Mouse (Mus musculus): ENCODE data around the gene Akap17b. TPM values are rescaled to one million over a fixed set of nuclear protein-coding genes. Genes with fewer than 3 reads are reported as not detected.

Akap17b gene
- total RNA-seq, 1 experiment, result 3.5 TPM

DNA sequence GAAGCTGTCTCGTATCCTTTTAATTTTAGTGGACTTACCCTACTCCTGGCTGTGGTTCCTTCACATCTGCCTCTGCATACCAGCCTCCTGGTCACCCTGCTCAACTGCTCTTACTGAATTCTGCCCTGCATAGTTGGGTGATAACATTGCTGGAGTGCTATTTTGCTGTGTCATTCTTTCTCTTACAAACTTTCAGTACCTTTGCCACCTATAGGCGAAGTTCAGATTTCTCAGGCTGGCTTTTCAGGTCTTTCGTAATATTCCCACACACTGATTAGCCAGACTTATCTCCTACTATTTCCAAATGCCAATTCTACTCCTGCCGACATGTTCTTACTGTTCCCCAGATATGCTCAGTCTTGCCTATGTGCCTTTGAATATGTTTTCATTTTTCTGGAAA, 41.2 kb downstream of the Akap17b start:
- H3K36me3 ChIP-seq (ENCODE audit: control insufficient read depth, insufficient read depth, low read length, poor library complexity, severe bottlenecking), result peaks cover 8% of the 10 kb centered on the region
- DNase-seq (ENCODE audit: low read depth, low spot score), result no peak
- no peak for TF ChIP-seq CHD2 (IDR thresholded peaks at IDR 0.05; ENCODE audit: low read depth, low read length)
- no peak for TF ChIP-seq ZC3H11A (IDR thresholded peaks at IDR 0.05; ENCODE audit: borderline replicate concordance, low read depth, low read length)
- TF ChIP-seq HCFC1 (IDR thresholded peaks at IDR 0.05; ENCODE audit: borderline replicate concordance, insufficient read depth, low read length), result no peak
- no peak for TF ChIP-seq MAFK (IDR thresholded peaks at IDR 0.05; ENCODE audit: insufficient read depth, low read depth, low read length)
- no peak for TF ChIP-seq ZNF384 (IDR thresholded peaks at IDR 0.05; ENCODE audit: low read depth, low read length)

DNA sequence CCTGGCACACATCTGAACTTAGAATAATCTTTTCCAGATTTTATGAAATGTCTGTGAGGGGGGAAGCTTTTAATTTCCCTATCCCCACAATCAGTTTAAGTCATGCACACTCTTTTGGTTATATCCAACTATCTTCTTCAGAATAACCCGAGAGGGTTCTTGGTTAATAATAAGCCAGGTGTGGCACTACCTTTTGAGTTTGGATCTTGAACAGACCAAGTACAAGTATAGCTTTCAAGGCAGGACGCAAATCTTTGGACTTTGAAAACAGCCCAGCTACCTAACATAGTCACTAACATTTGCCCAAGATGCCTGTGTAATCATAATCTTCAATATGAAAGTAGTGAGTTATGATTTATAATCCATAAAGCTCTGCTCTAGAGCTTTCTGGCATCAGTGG, 42.3 kb downstream of the Akap17b start:
- H3K36me3 ChIP-seq (ENCODE audit: control insufficient read depth, insufficient read depth, low read length, poor library complexity, severe bottlenecking), result peaks cover 8% of the 10 kb centered on the region
- DNase-seq (ENCODE audit: low read depth, low spot score), result no peak

More for the DNA sequence above, 41.2 kb downstream of the Akap17b start:
- Histone ChIP-seq H3K4me3 (ENCODE audit: insufficient read depth in 1 of 2, low read depth in 1 of 2, low read length in 2 of 2, poor library complexity in 1 of 2, severe bottlenecking in 1 of 2) (no peak overlapping the region), H3K9me3 (ENCODE audit: control insufficient read depth, insufficient read depth, low read depth, low read length) (no peaks in the 10 kb centered on the region), H3K9ac (ENCODE audit: insufficient read depth, low read depth, low read length, poor library complexity, severe bottlenecking) (no peak overlapping the region), H3K4me1 (ENCODE audit: control insufficient read depth in 2 of 2, insufficient read depth in 2 of 2, low read length in 2 of 2, poor library complexity in 1 of 2) (peaks cover 0 to 2% of the 10 kb centered on the region in 2 experiments; a peak in 1 of 4 replicates), H3K27ac (ENCODE audit: insufficient read depth, low read depth, low read length, poor library complexity, severe bottlenecking) (no peak overlapping the region)
- in situ Hi-C loops (cut with MboI; ENCODE audit: low sequenced_read_pairs in 2 of 2, unreplicated experiment in 2 of 2), result no loop called here

DNA sequence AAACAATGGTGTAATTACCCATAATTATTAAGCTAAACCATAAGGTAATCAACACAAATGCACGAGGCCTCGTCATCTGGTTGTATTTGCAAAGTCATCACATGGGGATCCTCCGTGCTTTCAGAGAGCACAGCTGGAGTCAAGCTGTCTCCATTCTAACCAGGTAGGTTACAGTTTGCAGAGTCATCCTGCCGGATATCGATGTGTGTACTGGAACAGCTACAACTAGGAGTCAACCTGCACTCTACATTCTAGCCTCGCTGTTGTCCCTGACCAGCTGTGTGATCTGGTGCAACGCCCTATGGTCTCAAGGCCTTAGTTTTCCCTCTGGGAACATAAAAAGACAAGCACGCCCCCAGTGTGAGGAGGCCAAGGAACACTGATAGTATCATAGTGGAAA, 45.1 kb downstream of the Akap17b start:
- Histone ChIP-seq H3K4me3 (ENCODE audit: insufficient read depth in 1 of 2, low read depth in 1 of 2, low read length in 2 of 2, poor library complexity in 1 of 2, severe bottlenecking in 1 of 2) (peak overlapping the region; percentile 9 to 31; a peak in 2 of 4 replicates), H3K27ac (ENCODE audit: insufficient read depth, low read depth, low read length, poor library complexity, severe bottlenecking) (no peak overlapping the region), H3K4me1 (ENCODE audit: control insufficient read depth in 2 of 2, insufficient read depth in 2 of 2, low read length in 2 of 2, poor library complexity in 1 of 2) (peaks cover 0 to 2% of the 10 kb centered on the region in 2 experiments; a peak in 1 of 4 replicates), H3K9ac (ENCODE audit: insufficient read depth, low read depth, low read length, poor library complexity, severe bottlenecking) (peak overlapping the region; percentile 38; the same call in 1 of the 2 replicates), H3K36me3 (ENCODE audit: control insufficient read depth, insufficient read depth, low read length, poor library complexity, severe bottlenecking) (peaks cover 8% of the 10 kb centered on the region), H3K9me3 (ENCODE audit: control insufficient read depth, insufficient read depth, low read depth, low read length) (no peaks in the 10 kb centered on the region)
- in situ Hi-C loops (cut with MboI; ENCODE audit: low sequenced_read_pairs in 2 of 2, unreplicated experiment in 2 of 2), result no loop called here
- TF ChIP-seq ZC3H11A (IDR thresholded peaks at IDR 0.05; ENCODE audit: borderline replicate concordance, low read depth, low read length) (no peak), MAFK (IDR thresholded peaks at IDR 0.05; ENCODE audit: insufficient read depth, low read depth, low read length) (no peak; the same call in 1 of the 2 replicates), ZNF384 (IDR thresholded peaks at IDR 0.05; ENCODE audit: low read depth, low read length) (no peak), CHD2 (IDR thresholded peaks at IDR 0.05; ENCODE audit: low read depth, low read length) (no peak), HCFC1 (IDR thresholded peaks at IDR 0.05; ENCODE audit: borderline replicate concordance, insufficient read depth, low read length) (no peak)
- no peak for DNase-seq (ENCODE audit: low read depth, low spot score)

More for the DNA sequence above, 42.3 kb downstream of the Akap17b start:
- Histone ChIP-seq H3K27ac (ENCODE audit: insufficient read depth, low read depth, low read length, poor library complexity, severe bottlenecking) (no peak overlapping the region), H3K4me3 (ENCODE audit: insufficient read depth in 1 of 2, low read depth in 1 of 2, low read length in 2 of 2, poor library complexity in 1 of 2, severe bottlenecking in 1 of 2) (no peak overlapping the region), H3K9me3 (ENCODE audit: control insufficient read depth, insufficient read depth, low read depth, low read length) (no peaks in the 10 kb centered on the region), H3K4me1 (ENCODE audit: control insufficient read depth in 2 of 2, insufficient read depth in 2 of 2, low read length in 2 of 2, poor library complexity in 1 of 2) (peaks cover 0 to 2% of the 10 kb centered on the region in 2 experiments; a peak in 1 of 4 replicates), H3K9ac (ENCODE audit: insufficient read depth, low read depth, low read length, poor library complexity, severe bottlenecking) (no peak overlapping the region)
- in situ Hi-C loops (cut with MboI; ENCODE audit: low sequenced_read_pairs in 2 of 2, unreplicated experiment in 2 of 2), result no loop called here
- no peak for TF ChIP-seq ZC3H11A (IDR thresholded peaks at IDR 0.05; ENCODE audit: borderline replicate concordance, low read depth, low read length)

DNA sequence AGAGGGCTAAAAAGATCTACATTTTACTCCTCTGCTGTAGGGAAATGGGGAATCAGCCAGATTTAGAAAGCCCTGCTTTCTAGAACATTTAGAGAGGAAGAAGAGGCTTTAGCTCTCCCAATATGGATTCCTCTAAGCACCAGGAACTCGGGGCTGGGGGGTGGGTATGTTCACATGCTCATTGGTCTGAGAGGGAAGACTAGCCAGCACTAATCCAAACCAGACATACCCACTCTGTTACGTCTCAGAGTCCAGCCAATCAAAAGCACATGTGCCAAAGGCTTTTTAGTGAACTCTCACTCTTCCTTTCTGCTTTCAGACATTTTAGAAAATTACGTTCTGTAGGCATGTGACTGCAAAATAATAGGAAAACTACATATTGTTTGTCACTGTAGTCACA, 45.5 kb downstream of the Akap17b start:
- no peak for TF ChIP-seq ZC3H11A (IDR thresholded peaks at IDR 0.05; ENCODE audit: borderline replicate concordance, low read depth, low read length)
- TF ChIP-seq CHD2 (IDR thresholded peaks at IDR 0.05; ENCODE audit: low read depth, low read length), result no peak
- TF ChIP-seq HCFC1 (IDR thresholded peaks at IDR 0.05; ENCODE audit: borderline replicate concordance, insufficient read depth, low read length), result no peak
- no peak for TF ChIP-seq MAFK (IDR thresholded peaks at IDR 0.05; ENCODE audit: insufficient read depth, low read depth, low read length)
- TF ChIP-seq ZNF384 (IDR thresholded peaks at IDR 0.05; ENCODE audit: low read depth, low read length), result no peak
- DNase-seq (ENCODE audit: low read depth, low spot score), result no peak
- Histone ChIP-seq H3K4me1 (ENCODE audit: control insufficient read depth in 2 of 2, insufficient read depth in 2 of 2, low read length in 2 of 2, poor library complexity in 1 of 2) (peaks cover 0 to 2% of the 10 kb centered on the region in 2 experiments; a peak in 1 of 4 replicates), H3K36me3 (ENCODE audit: control insufficient read depth, insufficient read depth, low read length, poor library complexity, severe bottlenecking) (peaks cover 8% of the 10 kb centered on the region), H3K27ac (ENCODE audit: insufficient read depth, low read depth, low read length, poor library complexity, severe bottlenecking) (no peak overlapping the region), H3K9ac (ENCODE audit: insufficient read depth, low read depth, low read length, poor library complexity, severe bottlenecking) (peak overlapping the region; percentile 49), H3K9me3 (ENCODE audit: control insufficient read depth, insufficient read depth, low read depth, low read length) (no peaks in the 10 kb centered on the region), H3K4me3 (ENCODE audit: insufficient read depth in 1 of 2, low read depth in 1 of 2, low read length in 2 of 2, poor library complexity in 1 of 2, severe bottlenecking in 1 of 2) (peak overlapping the region; percentile 93 to 99)
- in situ Hi-C loops (cut with MboI; ENCODE audit: low sequenced_read_pairs in 2 of 2, unreplicated experiment in 2 of 2), result no loop called here

DNA sequence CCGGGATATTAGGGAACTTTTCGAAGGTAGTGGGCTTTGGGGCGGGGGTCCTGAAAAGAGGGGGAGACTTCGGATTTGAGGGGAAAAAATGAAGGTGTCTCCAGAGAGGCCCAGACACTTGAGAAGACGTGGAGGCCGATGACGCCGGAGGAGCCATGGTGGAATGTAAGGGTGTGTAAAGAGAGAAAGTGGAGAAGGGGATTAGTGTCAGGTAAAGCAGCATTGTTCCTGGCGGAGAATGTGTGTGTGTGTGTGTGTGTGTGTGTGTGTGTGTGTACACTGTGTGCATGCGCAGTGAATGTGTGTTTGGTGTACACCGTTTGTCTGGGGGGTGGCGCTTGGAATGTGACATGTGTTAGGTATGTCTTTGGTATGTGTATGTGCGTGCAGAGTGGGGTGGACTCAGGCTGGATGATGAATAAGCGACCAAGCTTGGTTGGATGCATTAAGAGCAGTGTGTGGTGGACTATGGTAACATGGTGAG, 46.3 kb downstream of the Akap17b start:
- peak overlapping the region; percentile 97 for H3K9ac ChIP-seq (ENCODE audit: insufficient read depth, low read depth, low read length, poor library complexity, severe bottlenecking)
- no peak overlapping the region for H3K27ac ChIP-seq (ENCODE audit: insufficient read depth, low read depth, low read length, poor library complexity, severe bottlenecking)
- no peak for DNase-seq (ENCODE audit: low read depth, low spot score)
- H3K4me1 ChIP-seq (ENCODE audit: control insufficient read depth in 2 of 2, insufficient read depth in 2 of 2, low read length in 2 of 2, poor library complexity in 1 of 2), result peaks cover 0 to 2% of the 10 kb centered on the region in 2 experiments; a peak in 1 of 4 replicates
- in situ Hi-C loops (cut with MboI; ENCODE audit: low sequenced_read_pairs in 2 of 2, unreplicated experiment in 2 of 2), result no loop called here
- peaks cover 7% of the 10 kb centered on the region for H3K36me3 ChIP-seq (ENCODE audit: control insufficient read depth, insufficient read depth, low read length, poor library complexity, severe bottlenecking)
- no peak for TF ChIP-seq CHD2 (IDR thresholded peaks at IDR 0.05; ENCODE audit: low read depth, low read length)
- no peak for TF ChIP-seq HCFC1 (IDR thresholded peaks at IDR 0.05; ENCODE audit: borderline replicate concordance, insufficient read depth, low read length)
- no peak for TF ChIP-seq MAFK (IDR thresholded peaks at IDR 0.05; ENCODE audit: insufficient read depth, low read depth, low read length)
- TF ChIP-seq ZC3H11A (IDR thresholded peaks at IDR 0.05; ENCODE audit: borderline replicate concordance, low read depth, low read length), result no peak
- no peak for TF ChIP-seq ZNF384 (IDR thresholded peaks at IDR 0.05; ENCODE audit: low read depth, low read length)
- no peaks in the 10 kb centered on the region for H3K9me3 ChIP-seq (ENCODE audit: control insufficient read depth, insufficient read depth, low read depth, low read length)
- peak overlapping the region; percentile 93 to 99 for H3K4me3 ChIP-seq (ENCODE audit: insufficient read depth in 1 of 2, low read depth in 1 of 2, low read length in 2 of 2, poor library complexity in 1 of 2, severe bottlenecking in 1 of 2)
